Comparison of ENCODE assay signal across 16 mouse cellular contexts in genomic region chr6:82987411-82987971, GRCm38 (mm10). TPM values are rescaled to one million over a fixed set of nuclear protein-coding genes. Genes with fewer than 3 reads are reported as not detected.
A peak's percentile ranks its signal among the peaks of the same experiment; 100 is the strongest.
DNase-seq lines count a peak whose midpoint lies in the region; ATAC-seq and TF ChIP-seq lines count a peak whose summit lies in the region.
"Had no signal": no experiment of that assay in that cellular context is flagged by ENCODE, and none has a peak within 500 bp of the region (broad histone marks: within the 10 kb centered on the region; RNA-seq: fewer than 3 reads in every experiment).

No protein-coding gene starts in this region.

- H3K27me3 ChIP-seq in heart, embryonic 10.5 days (ENCODE audit: insufficient read depth, poor library complexity, severe bottlenecking), result peaks cover 8% of the 10 kb centered on the region; the same call in 1 of the 2 replicates
- H3K27me3 ChIP-seq in stomach, embryonic 14.5 days (ENCODE audit: control insufficient read depth, insufficient read depth, low read length), result no peaks in the 10 kb centered on the region
- no peaks in the 10 kb centered on the region for H3K27me3 ChIP-seq in stomach, postnatal 0 days (ENCODE audit: control insufficient read depth, insufficient read depth, low read length)
- no peaks in the 10 kb centered on the region for H3K27me3 ChIP-seq in limb, embryonic 11.5 days (ENCODE audit: control insufficient read depth, insufficient read depth, low read length)
- H3K27me3 ChIP-seq in midbrain, embryonic 16.5 days (ENCODE audit: control insufficient read depth, insufficient read depth, low read depth, low read length), result no peaks in the 10 kb centered on the region
- no peaks in the 10 kb centered on the region for H3K27me3 ChIP-seq in liver, embryonic 11.5 days (replicated peaks; ENCODE audit: control insufficient read depth, insufficient read depth, low read length)
- H3K27me3 ChIP-seq: forebrain, embryonic 13.5 days had no signal

- no peak for TF ChIP-seq EP300 in stomach, postnatal 0 days (optimal IDR thresholded peaks at IDR 0.05)

- TF ChIP-seq CTCF in stomach, postnatal 0 days (IDR thresholded peaks at IDR 0.05; ENCODE audit: low read depth), result no peak

- ATAC-seq in stomach, embryonic 14.5 days (ENCODE audit: insufficient number of reproducible peaks, insufficient read depth, low FRiP score, low read depth), result peak; percentile 49; the same call in 1 of the 2 replicates
- no peak for ATAC-seq in stomach, postnatal 0 days (ENCODE audit: low FRiP score, low TSS enrichment)
- peak; percentile 91 for ATAC-seq in limb, embryonic 11.5 days (ENCODE audit: insufficient number of reproducible peaks, low FRiP score, low TSS enrichment, low read depth)
- no peak for ATAC-seq in midbrain, embryonic 16.5 days
- no peak for ATAC-seq in liver, embryonic 11.5 days (replicated peaks; ENCODE audit: low FRiP score)
- ATAC-seq: forebrain, embryonic 13.5 days; hindbrain, embryonic 16.5 days; lung, postnatal 0 days had no signal

- no peak overlapping the region for H3K4me2 ChIP-seq in stomach, embryonic 14.5 days (replicated peaks; ENCODE audit: low read depth, low read length)
- no peak overlapping the region for H3K4me2 ChIP-seq in stomach, postnatal 0 days (replicated peaks; ENCODE audit: low read depth)
- H3K4me2 ChIP-seq in limb, embryonic 11.5 days (ENCODE audit: low read depth, severe bottlenecking), result no peak overlapping the region
- no peak overlapping the region for H3K4me2 ChIP-seq in midbrain, embryonic 16.5 days (ENCODE audit: low read length)
- H3K4me2 ChIP-seq in liver, embryonic 11.5 days, result no peak overlapping the region
- H3K4me2 ChIP-seq: forebrain, embryonic 13.5 days; liver, embryonic 13.5 days had no signal

- no peak overlapping the region for H3K27ac ChIP-seq in heart, embryonic 10.5 days
- H3K27ac ChIP-seq in stomach, embryonic 14.5 days (ENCODE audit: low read length), result no peak overlapping the region
- no peak overlapping the region for H3K27ac ChIP-seq in stomach, postnatal 0 days (replicated peaks)
- H3K27ac ChIP-seq in limb, embryonic 11.5 days (replicated peaks; ENCODE audit: low read depth, low read length), result no peak overlapping the region; the same call in 1 of the 2 replicates
- no peak overlapping the region for H3K27ac ChIP-seq in midbrain, embryonic 16.5 days (ENCODE audit: low read length)
- no peak overlapping the region for H3K27ac ChIP-seq in liver, embryonic 11.5 days (ENCODE audit: low read depth, low read length)
- H3K27ac ChIP-seq: forebrain, embryonic 13.5 days; liver, embryonic 13.5 days had no signal

- H3K9ac ChIP-seq in stomach, embryonic 14.5 days (replicated peaks; ENCODE audit: low read depth, low read length), result no peak overlapping the region
- no peak overlapping the region for H3K9ac ChIP-seq in stomach, postnatal 0 days (ENCODE audit: low read length)
- H3K9ac ChIP-seq in limb, embryonic 11.5 days (ENCODE audit: low read length), result no peak overlapping the region
- no peak overlapping the region for H3K9ac ChIP-seq in midbrain, embryonic 16.5 days (ENCODE audit: low read depth, low read length)
- no peak overlapping the region for H3K9ac ChIP-seq in liver, embryonic 11.5 days (ENCODE audit: low read depth, low read length)
- H3K9ac ChIP-seq: forebrain, embryonic 13.5 days; liver, embryonic 13.5 days had no signal

- no peak overlapping the region for H3K4me3 ChIP-seq in heart, embryonic 10.5 days
- H3K4me3 ChIP-seq in stomach, embryonic 14.5 days (ENCODE audit: low read depth, low read length), result no peak overlapping the region
- no peak overlapping the region for H3K4me3 ChIP-seq in stomach, postnatal 0 days (ENCODE audit: low read depth, low read length)
- H3K4me3 ChIP-seq in limb, embryonic 11.5 days (ENCODE audit: low read depth, low read length), result no peak overlapping the region
- H3K4me3 ChIP-seq in midbrain, embryonic 16.5 days (ENCODE audit: low read depth, low read length), result no peak overlapping the region
- H3K4me3 ChIP-seq in liver, embryonic 11.5 days (ENCODE audit: low read depth, low read length), result no peak overlapping the region
- H3K4me3 ChIP-seq: forebrain, embryonic 13.5 days; liver, embryonic 13.5 days; megakaryocyte, embryonic 14.5 days had no signal

- peak; percentile 7 for DNase-seq in heart, adult 11 months
- no peak for DNase-seq in heart, embryonic 10.5 days (ENCODE audit: low spot score)
- no peak for DNase-seq in stomach, postnatal 0 days (ENCODE audit: low spot score)
- DNase-seq in limb, embryonic 11.5 days (ENCODE audit: low spot score), result peak; percentile 82
- DNase-seq in gastrocnemius, postnatal 10 days, result no peak
- DNase-seq in liver, embryonic 11.5 days (ENCODE audit: low spot score), result no peak
- DNase-seq: cerebellum, adult 18-20 months; liver, embryonic 13.5 days had no signal

- WGBS in heart, embryonic 10.5 days, result 38% methylated on average over 9 of the region's 9 CpGs
- 9% methylated on average over 9 of the region's 9 CpGs for WGBS in stomach, embryonic 14.5 days
- 19% methylated on average over 9 of the region's 9 CpGs for WGBS in stomach, postnatal 0 days
- WGBS in limb, embryonic 11.5 days, result 9% methylated on average over 9 of the region's 9 CpGs
- WGBS in midbrain, embryonic 16.5 days, result 56% methylated on average over 9 of the region's 9 CpGs
- WGBS in liver, embryonic 11.5 days, result 42% methylated on average over 9 of the region's 9 CpGs

- no peaks in the 10 kb centered on the region for H3K4me1 ChIP-seq in heart, embryonic 10.5 days
- H3K4me1 ChIP-seq in stomach, embryonic 14.5 days (ENCODE audit: control insufficient read depth, insufficient read depth, low read length), result no peaks in the 10 kb centered on the region; the same call in 1 of the 2 replicates
- H3K4me1 ChIP-seq in stomach, postnatal 0 days (replicated peaks; ENCODE audit: control insufficient read depth, insufficient read depth), result no peaks in the 10 kb centered on the region
- peaks cover 4% of the 10 kb centered on the region for H3K4me1 ChIP-seq in limb, embryonic 11.5 days (ENCODE audit: control insufficient read depth, insufficient read depth, low read length)
- no peaks in the 10 kb centered on the region for H3K4me1 ChIP-seq in midbrain, embryonic 16.5 days (ENCODE audit: control insufficient read depth, insufficient read depth, low read length)
- H3K4me1 ChIP-seq in liver, embryonic 11.5 days (replicated peaks; ENCODE audit: control insufficient read depth, insufficient read depth, low read length), result no peaks in the 10 kb centered on the region
- H3K4me1 ChIP-seq: forebrain, embryonic 13.5 days; liver, embryonic 13.5 days had no signal

- no peaks in the 10 kb centered on the region for H3K9me3 ChIP-seq in heart, embryonic 10.5 days
- no peaks in the 10 kb centered on the region for H3K9me3 ChIP-seq in stomach, embryonic 14.5 days (ENCODE audit: control insufficient read depth, low read depth, low read length)
- no peaks in the 10 kb centered on the region for H3K9me3 ChIP-seq in stomach, postnatal 0 days (ENCODE audit: control insufficient read depth, low read length)
- no peaks in the 10 kb centered on the region for H3K9me3 ChIP-seq in limb, embryonic 11.5 days (ENCODE audit: control insufficient read depth, low read length)
- no peaks in the 10 kb centered on the region for H3K9me3 ChIP-seq in midbrain, embryonic 16.5 days (replicated peaks; ENCODE audit: control insufficient read depth, low read length, poor library complexity, severe bottlenecking)
- no peaks in the 10 kb centered on the region for H3K9me3 ChIP-seq in liver, embryonic 11.5 days (ENCODE audit: control insufficient read depth, low read length)
- H3K9me3 ChIP-seq: forebrain, embryonic 13.5 days; liver, embryonic 13.5 days; megakaryocyte, embryonic 14.5 days had no signal

- H3K36me3 ChIP-seq in heart, embryonic 10.5 days, result no peaks in the 10 kb centered on the region
- no peaks in the 10 kb centered on the region for H3K36me3 ChIP-seq in stomach, embryonic 14.5 days (ENCODE audit: control insufficient read depth, insufficient read depth, low read length)
- no peaks in the 10 kb centered on the region for H3K36me3 ChIP-seq in stomach, postnatal 0 days (ENCODE audit: control insufficient read depth, insufficient read depth, low read length)
- H3K36me3 ChIP-seq in limb, embryonic 11.5 days (ENCODE audit: control insufficient read depth, insufficient read depth, low read length), result no peaks in the 10 kb centered on the region
- H3K36me3 ChIP-seq in midbrain, embryonic 16.5 days (ENCODE audit: control insufficient read depth, insufficient read depth, low read length), result no peaks in the 10 kb centered on the region
- no peaks in the 10 kb centered on the region for H3K36me3 ChIP-seq in liver, embryonic 11.5 days (ENCODE audit: control insufficient read depth, insufficient read depth, low read length)
- H3K36me3 ChIP-seq: liver, embryonic 13.5 days had no signal

RNA-seq across cellular contexts. Expression of gene M1ap, which starts 40.8 kb away (rescaled TPM):
- polyA plus RNA-seq in heart, embryonic 10.5 days (2016; fragmentation: Nextera tagmentation; extraction: Ambion mirVana), result 0.34 and 0.87 TPM in 2 replicates
- 0.35 and 0.87 TPM in 2 replicates for polyA plus RNA-seq in stomach, embryonic 14.5 days (2014; fragmentation: Nextera tagmentation; extraction: Ambion mirVana)
- 0.08 and 0.28 TPM in 2 replicates for polyA plus RNA-seq in stomach, postnatal 0 days (2015; fragmentation: Nextera tagmentation; extraction: Ambion mirVana)
- 0.12 and 0.27 TPM in 2 replicates for polyA plus RNA-seq in limb, embryonic 11.5 days (2014; fragmentation: Nextera tagmentation; extraction: Ambion mirVana)
- not detected in 2 replicates for polyA plus RNA-seq in midbrain, embryonic 16.5 days (2015; fragmentation: Nextera tagmentation; extraction: Ambion mirVana)
- total RNA-seq in gastrocnemius, postnatal 10 days (2021), result under 1 TPM in 1 of 2 experiments, not detected in 1; 0.49 TPM
- polyA plus RNA-seq in liver, embryonic 11.5 days (2014; fragmentation: Nextera tagmentation; extraction: Ambion mirVana), result 6.8 and 8.2 TPM in 2 replicates
- total RNA-seq: adrenal gland, adult 18-20 months; left cerebral cortex, adult 18-20 months had no signal
- polyA plus RNA-seq: forebrain, embryonic 13.5 days; hindbrain, embryonic 16.5 days had no signal

RNA-seq across cellular contexts. Expression of gene Dok1, which starts 45.8 kb away (rescaled TPM):
- 11.3 and 14.8 TPM in 2 replicates for polyA plus RNA-seq in heart, embryonic 10.5 days (2016; fragmentation: Nextera tagmentation; extraction: Ambion mirVana)
- 8.5 and 9.7 TPM in 2 replicates for polyA plus RNA-seq in stomach, embryonic 14.5 days (2014; fragmentation: Nextera tagmentation; extraction: Ambion mirVana)
- 8.3 TPM in 2 replicates for polyA plus RNA-seq in stomach, postnatal 0 days (2015; fragmentation: Nextera tagmentation; extraction: Ambion mirVana)
- polyA plus RNA-seq in limb, embryonic 11.5 days (2014; fragmentation: Nextera tagmentation; extraction: Ambion mirVana), result 6.5 and 7.3 TPM in 2 replicates
- polyA plus RNA-seq in midbrain, embryonic 16.5 days (2015; fragmentation: Nextera tagmentation; extraction: Ambion mirVana), result 1.7 and 1.8 TPM in 2 replicates
- total RNA-seq in gastrocnemius, postnatal 10 days (2021), result 10 to 100 TPM in 1 of 2 experiments, 1 to 10 TPM in 1; 6.2 to 10.7 TPM
- polyA plus RNA-seq in liver, embryonic 11.5 days (2014; fragmentation: Nextera tagmentation; extraction: Ambion mirVana), result 12.6 and 17.2 TPM in 2 replicates

RNA-seq across cellular contexts. Expression of gene Loxl3, which starts 46.5 kb away (rescaled TPM):
- 7.6 and 9.8 TPM in 2 replicates for polyA plus RNA-seq in heart, embryonic 10.5 days (2016; fragmentation: Nextera tagmentation; extraction: Ambion mirVana)
- 15.6 and 16.2 TPM in 2 replicates for polyA plus RNA-seq in stomach, embryonic 14.5 days (2014; fragmentation: Nextera tagmentation; extraction: Ambion mirVana)
- polyA plus RNA-seq in stomach, postnatal 0 days (2015; fragmentation: Nextera tagmentation; extraction: Ambion mirVana), result 5.5 and 6.1 TPM in 2 replicates
- 10.1 and 13.7 TPM in 2 replicates for polyA plus RNA-seq in limb, embryonic 11.5 days (2014; fragmentation: Nextera tagmentation; extraction: Ambion mirVana)
- 5.1 and 7.5 TPM in 2 replicates for polyA plus RNA-seq in midbrain, embryonic 16.5 days (2015; fragmentation: Nextera tagmentation; extraction: Ambion mirVana)
- 10 to 100 TPM; 10.5 to 11.9 TPM for total RNA-seq in gastrocnemius, postnatal 10 days (2021)
- 5.0 and 6.2 TPM in 2 replicates for polyA plus RNA-seq in liver, embryonic 11.5 days (2014; fragmentation: Nextera tagmentation; extraction: Ambion mirVana)

RNA-seq across cellular contexts. Expression of gene Sema4f, which starts 47.9 kb away (rescaled TPM):
- 0.09 and 0.30 TPM in 2 replicates for polyA plus RNA-seq in heart, embryonic 10.5 days (2016; fragmentation: Nextera tagmentation; extraction: Ambion mirVana)
- 1.8 and 1.9 TPM in 2 replicates for polyA plus RNA-seq in stomach, embryonic 14.5 days (2014; fragmentation: Nextera tagmentation; extraction: Ambion mirVana)
- 0.58 and 0.67 TPM in 2 replicates for polyA plus RNA-seq in stomach, postnatal 0 days (2015; fragmentation: Nextera tagmentation; extraction: Ambion mirVana)
- polyA plus RNA-seq in limb, embryonic 11.5 days (2014; fragmentation: Nextera tagmentation; extraction: Ambion mirVana), result 1.1 and 1.2 TPM in 2 replicates
- polyA plus RNA-seq in midbrain, embryonic 16.5 days (2015; fragmentation: Nextera tagmentation; extraction: Ambion mirVana), result 18.9 and 20.3 TPM in 2 replicates
- total RNA-seq in gastrocnemius, postnatal 10 days (2021), result under 1 TPM; 0.47 to 0.49 TPM
- polyA plus RNA-seq in liver, embryonic 11.5 days (2014; fragmentation: Nextera tagmentation; extraction: Ambion mirVana), result 0.14 and 0.34 TPM in 2 replicates

Comparison
In these comparisons a context has a peak if more than half of its experiments do, and no peak if none do; other contexts are left out.
1. DNase-seq: peak in heart, adult 11 months (single experiment) and limb, embryonic 11.5 days (single experiment); none in heart, embryonic 10.5 days (single experiment), stomach, postnatal 0 days (single experiment), gastrocnemius, postnatal 10 days (single experiment) and liver, embryonic 11.5 days (single experiment).
2. ATAC-seq: peak in stomach, embryonic 14.5 days (single experiment) and limb, embryonic 11.5 days (single experiment); none in stomach, postnatal 0 days (single experiment), midbrain, embryonic 16.5 days (single experiment) and liver, embryonic 11.5 days (single experiment).